Mouse (Mus musculus) cerebellum, adult 2 months (tissue): ENCODE results near the gene Arpc4.

ENCODE experiments used
- CTCF ChIP-seq: fragments of 200-500 bp; IDR thresholded peaks from 2 replicates; pipeline ENCODE4 v1.5.1; 2011; ENCODE audit warnings: low read depth, mild to moderate bottlenecking, control low read depth, low read length, moderate library complexity, borderline replicate concordance; ENCODE audit not compliant: insufficient read depth
- POLR2A ChIP-seq: fragments of 200-500 bp; IDR thresholded peaks from 2 replicates; pipeline ENCODE4 v1.6.1; 2011; ENCODE audit warnings: low read length, control low read depth, borderline replicate concordance; ENCODE audit not compliant: insufficient read depth

DNA sequence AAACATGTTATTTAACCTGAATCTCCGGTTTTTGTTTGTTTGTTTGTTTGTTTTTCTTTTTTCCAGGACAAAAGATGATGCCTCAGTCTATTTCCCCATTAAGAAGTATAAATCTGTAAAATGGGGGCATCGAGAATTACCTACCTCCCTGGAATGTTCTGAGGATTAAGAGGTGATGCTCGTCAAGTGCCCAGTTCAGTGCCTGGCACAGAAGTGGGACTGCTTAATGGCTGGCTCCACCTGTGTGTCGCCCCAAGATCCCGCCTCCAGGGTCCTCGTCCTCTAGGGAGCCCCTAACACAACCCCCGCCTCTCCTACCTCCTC, 781 bp upstream of the Arpc4 start:
- TF ChIP-seq POLR2A = no peak
- no peak for TF ChIP-seq CTCF
